Mouse (Mus musculus): Measurements from ENCODE around the gene Exoc3l4. TPM values are rescaled to one million over a fixed set of nuclear protein-coding genes. Genes with fewer than 3 reads are reported as not detected.

Exoc3l4 gene
- total RNA-seq (2023): not detected

DNA sequence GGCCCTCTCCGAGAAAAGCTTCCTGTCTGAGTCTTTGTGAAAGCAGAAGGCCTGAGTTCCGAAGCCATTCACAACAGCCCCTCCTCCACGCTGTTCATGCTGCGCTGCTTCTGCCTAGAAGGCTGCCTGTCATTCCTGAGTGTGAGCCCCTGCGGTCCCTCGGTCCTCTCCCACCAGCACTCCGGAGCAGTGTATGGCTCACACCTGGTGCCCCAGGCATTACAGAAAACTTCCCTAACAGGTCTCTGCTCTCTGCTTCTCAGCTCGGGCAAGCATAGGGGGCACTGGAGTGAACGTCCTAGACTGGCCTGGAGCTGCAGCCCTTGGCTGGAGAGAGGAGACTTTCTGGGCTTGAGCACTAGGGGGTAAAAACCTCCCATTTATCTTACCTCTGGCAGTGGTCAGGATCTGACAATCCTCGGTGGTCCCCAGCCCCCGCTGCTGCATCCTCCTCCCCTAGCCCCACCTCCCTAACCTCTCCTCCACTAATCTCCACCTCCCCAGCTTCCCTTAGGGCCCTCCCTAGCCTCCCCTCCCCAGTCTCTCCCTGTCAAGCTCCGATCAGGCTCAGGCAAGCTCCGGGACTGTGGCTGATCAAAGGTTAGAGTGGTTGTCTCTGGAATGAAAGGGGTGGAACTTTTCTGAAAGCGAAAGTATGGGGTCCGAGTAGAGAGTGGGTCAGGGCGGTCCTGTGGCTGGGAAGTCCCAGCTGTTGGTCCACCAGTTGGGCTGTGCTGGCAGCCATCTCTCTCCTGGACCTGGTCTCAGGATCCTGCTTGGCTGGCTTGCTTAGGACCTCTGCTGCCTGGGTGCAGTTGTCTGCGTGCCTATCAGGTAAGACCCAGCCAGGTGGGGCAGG is at the start of gene Exoc3l4:
Gene Exoc3l4 (plus strand): TSS at position 97 of the 859 bp plus-strand sequence.

DNA sequence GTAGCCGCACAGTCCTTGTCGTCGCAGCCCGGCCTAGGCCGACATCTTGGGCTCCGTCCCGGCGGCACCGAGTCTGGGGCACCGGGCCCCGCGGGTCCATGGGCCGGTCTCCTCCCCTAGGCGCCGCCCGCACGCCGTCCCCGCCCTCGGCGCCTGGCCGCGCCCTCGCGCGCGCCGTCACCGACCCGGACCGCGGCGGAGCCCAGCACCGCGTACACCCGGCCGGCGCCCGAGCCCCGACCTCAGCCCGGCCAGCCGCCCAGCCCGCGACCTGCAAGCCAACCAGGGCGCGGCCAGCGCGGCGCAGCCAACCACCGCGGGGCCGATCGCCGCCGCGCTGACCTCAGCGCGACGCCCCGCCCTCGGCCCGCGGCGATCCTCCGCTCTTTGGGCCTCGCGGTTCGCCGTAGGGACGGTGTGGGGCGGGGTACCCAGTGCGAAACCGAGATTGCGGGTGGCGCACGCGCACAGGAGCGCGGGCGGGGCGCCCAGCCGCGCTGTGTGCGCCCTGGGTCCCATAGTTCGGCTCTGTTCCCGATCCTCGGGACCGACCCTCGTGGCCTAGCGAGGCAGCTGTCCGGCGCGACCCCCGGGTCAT is 39.3 kb upstream of the Exoc3l4 start, which contains the start of gene Cdc42bpb:
Gene Cdc42bpb (minus strand): TSS at position 343 of the 598 bp plus-strand sequence.

DNA sequence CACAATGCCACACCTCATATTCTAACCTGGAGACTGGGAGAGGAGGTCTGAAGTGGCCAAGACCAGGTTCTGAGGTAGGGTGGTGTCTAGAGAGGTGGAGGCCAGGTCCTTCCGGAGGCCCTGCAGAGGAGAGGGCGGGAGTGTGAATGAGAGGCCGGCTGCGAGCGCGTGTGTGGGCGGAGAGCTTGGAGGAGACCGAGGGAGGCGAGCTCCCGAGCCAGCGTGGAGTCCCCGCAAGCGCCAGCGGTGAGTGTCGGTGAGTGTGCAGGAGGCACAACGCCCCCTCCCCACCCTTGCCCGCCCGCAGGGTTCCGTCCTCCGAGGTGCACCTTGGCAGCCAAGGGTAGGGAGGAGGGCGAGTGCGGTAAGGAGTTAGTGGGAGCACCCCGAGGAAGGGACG is 10.2 kb upstream of the Exoc3l4 start, which contains the start of gene Lbhd2:
Gene Lbhd2 (plus strand): TSS at position 188 of the 400 bp plus-strand sequence.

DNA sequence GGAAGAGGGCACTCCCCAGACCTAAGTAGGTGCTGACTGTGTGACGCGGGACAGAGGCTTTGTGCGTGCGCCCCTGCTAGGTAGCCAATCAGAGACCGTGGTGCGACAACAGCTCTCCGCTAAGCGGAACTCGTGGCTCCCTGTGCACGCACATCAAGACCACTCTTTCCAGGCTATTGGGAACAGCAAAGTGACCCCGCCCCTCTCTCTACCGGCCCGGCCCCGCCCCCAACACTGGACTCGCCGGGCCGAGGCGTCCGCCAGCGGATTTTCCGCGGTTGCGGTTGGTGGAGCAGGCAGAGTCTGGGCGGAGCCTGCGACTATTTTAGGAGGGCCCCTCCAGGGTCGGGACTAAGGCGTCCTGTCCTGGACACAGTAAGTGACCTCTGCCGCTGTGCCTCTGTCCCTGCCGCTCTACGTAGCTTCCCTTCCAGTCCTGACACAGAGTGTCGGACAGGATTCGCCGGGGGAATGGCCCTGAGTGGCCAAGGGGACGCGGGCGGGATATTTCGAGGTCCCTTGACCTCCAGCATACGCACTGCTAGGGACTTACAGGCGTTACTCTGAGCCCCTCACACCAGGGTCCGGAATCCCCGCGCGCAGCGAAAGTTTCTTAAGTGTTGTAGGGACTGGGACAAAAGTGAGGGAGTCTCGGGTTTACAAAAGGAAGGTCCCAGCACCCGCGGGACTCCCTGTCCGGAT is 25.6 kb downstream of the Exoc3l4 start, which contains the start of gene Tnfaip2:
Gene Tnfaip2 (plus strand): TSS at position 161 of the 702 bp plus-strand sequence.

Other genes starting within 250 kb of the Exoc3l4 start
- gene 4930595D18Rik, start 232.5 kb upstream of the Exoc3l4 start, total RNA-seq (2023): not detected
- 2.7 TPM for gene Amn, start 145.9 kb upstream of the Exoc3l4 start, total RNA-seq (2023)
- 4.0 TPM for gene Cdc42bpb, start 39.3 kb upstream of the Exoc3l4 start, total RNA-seq (2023)
- gene Lbhd2, start 10.2 kb upstream of the Exoc3l4 start, total RNA-seq (2023): not detected
- 3.2 TPM for gene Tnfaip2, start 25.5 kb downstream of the Exoc3l4 start, total RNA-seq (2023)
- not detected for gene Gm266, start 68.8 kb downstream of the Exoc3l4 start, total RNA-seq (2023)
- 792 TPM for gene Eif5, start 121.0 kb downstream of the Exoc3l4 start, total RNA-seq (2023)
- 68.3 TPM for gene Mark3, start 157.5 kb downstream of the Exoc3l4 start, total RNA-seq (2023)